Mouse (Mus musculus) CH12.LX (cell line): ENCODE results near the gene Hist1h2ae.

Experiments
- CTCF ChIP-seq, 2 experiments: IDR thresholded peaks in 1 of 2; conservative IDR thresholded peaks in 1 of 2; 2 replicates each; pipeline ENCODE4 v1.5.1; 2011 to 2012; ENCODE audit warnings: low read depth in 2 of 2, low read length in 2 of 2, improper control_type of control experiment in 1 of 2, inconsistent platforms in 1 of 2, mild to moderate bottlenecking in 1 of 2, moderate library complexity in 1 of 2
- EP300 ChIP-seq: IDR thresholded peaks from 2 replicates; pipeline ENCODE4 v1.6.1; 2011; ENCODE audit warnings: low read length, improper control_type of control experiment
- POLR2A ChIP-seq: IDR thresholded peaks from 2 replicates; pipeline ENCODE4 v1.6.1; 2011; ENCODE audit warnings: low read depth, mild to moderate bottlenecking, improper control_type of control experiment, low read length

GRCm38 (mm10) chr13:23585029-23585441, 14.0 kb upstream of the Hist1h2ae start:
- no peak; the same call in 1 of the 2 replicates for TF ChIP-seq EP300
- no peak for TF ChIP-seq CTCF (conservative IDR thresholded peaks at IDR 0.05 in 1 of 2, IDR thresholded peaks at IDR 0.05 in 1 of 2; ENCODE audit: low read depth in 2 of 2, low read length in 2 of 2)
- TF ChIP-seq POLR2A = peak; percentile 94
